Mouse (Mus musculus): ENCODE measurements around the gene Lrrc46. TPM values are rescaled to one million over a fixed set of nuclear protein-coding genes. Genes with fewer than 3 reads are reported as not detected.

The Lrrc46 gene
- polyA plus RNA-seq, 1 experiment = not detected

- H3K27me3 ChIP-seq (ENCODE audit: control insufficient read depth) = no peaks in the 10 kb centered on the region
- H3K36me3 ChIP-seq (ENCODE audit: control insufficient read depth) = peaks cover 16% of the 10 kb centered on the region
- TF ChIP-seq GATA1 (IDR thresholded peaks at IDR 0.05; ENCODE audit: low read length) (no peak), TAL1 (IDR thresholded peaks at IDR 0.05; ENCODE audit: low read length) (no peak)
- H3K4me1 ChIP-seq (ENCODE audit: control insufficient read depth) = no peaks in the 10 kb centered on the region; the same call in 1 of the 2 replicates
- H3K4me3 ChIP-seq (replicated peaks) = no peak overlapping the region
- H3K9me3 ChIP-seq (ENCODE audit: control insufficient read depth, low read length) = no peaks in the 10 kb centered on the region
Measured at GRCm38 (mm10) chr11:97071129-97071528, 29.9 kb upstream of the Lrrc46 start.

DNA sequence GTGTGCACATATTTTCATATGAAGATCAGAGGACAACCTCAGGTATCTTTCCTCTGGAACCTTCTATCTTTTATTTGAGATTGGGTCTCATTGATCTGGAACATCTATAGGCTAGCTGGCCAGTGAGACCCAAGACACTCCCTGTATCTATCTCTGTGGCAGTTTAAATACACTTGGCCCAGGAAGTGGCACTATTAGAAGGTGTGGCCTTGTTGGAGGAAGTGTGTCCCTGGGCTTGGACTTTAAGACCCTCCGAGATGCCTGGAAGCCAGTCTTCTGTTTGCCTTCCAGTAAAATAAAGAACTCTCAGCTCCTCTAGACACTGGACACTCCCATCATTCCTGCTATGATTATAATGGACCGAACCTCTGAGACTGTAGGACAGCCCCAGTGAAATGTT lies 28.6 kb upstream of the Lrrc46 start:
- peaks cover 16% of the 10 kb centered on the region for H3K36me3 ChIP-seq (ENCODE audit: control insufficient read depth)
- no peak overlapping the region for H3K4me3 ChIP-seq (replicated peaks)
- no peaks in the 10 kb centered on the region; the same call in 1 of the 2 replicates for H3K4me1 ChIP-seq (ENCODE audit: control insufficient read depth)
- TF ChIP-seq GATA1 (IDR thresholded peaks at IDR 0.05; ENCODE audit: low read length) = no peak
- no peak for TF ChIP-seq TAL1 (IDR thresholded peaks at IDR 0.05; ENCODE audit: low read length)
- no peaks in the 10 kb centered on the region for H3K9me3 ChIP-seq (ENCODE audit: control insufficient read depth, low read length)
- no peaks in the 10 kb centered on the region for H3K27me3 ChIP-seq (ENCODE audit: control insufficient read depth)

DNA sequence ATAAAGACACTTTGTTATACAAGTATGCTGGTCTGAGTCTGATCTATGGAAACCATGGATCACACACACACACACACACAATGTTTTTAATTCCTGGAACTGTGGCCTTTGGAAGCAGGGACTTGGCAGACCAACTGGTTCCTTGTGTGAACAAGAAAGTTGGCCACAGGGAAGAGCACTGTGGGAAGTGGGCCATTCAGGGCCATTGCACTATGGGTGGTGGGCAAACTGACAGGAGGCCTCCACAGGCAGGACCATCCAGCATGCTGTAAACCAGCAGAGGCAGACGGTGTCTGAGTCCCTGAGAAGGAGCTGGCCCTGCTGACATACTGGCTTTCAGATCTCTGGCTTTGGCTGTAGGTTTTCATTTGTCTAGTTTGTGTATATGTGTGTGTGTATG lies 28.1 kb upstream of the Lrrc46 start:
- Histone ChIP-seq H3K4me3 (replicated peaks) (no peak overlapping the region), H3K9me3 (ENCODE audit: control insufficient read depth, low read length) (no peaks in the 10 kb centered on the region), H3K4me1 (ENCODE audit: control insufficient read depth) (no peaks in the 10 kb centered on the region; the same call in 1 of the 2 replicates), H3K27me3 (ENCODE audit: control insufficient read depth) (no peaks in the 10 kb centered on the region), H3K36me3 (ENCODE audit: control insufficient read depth) (peaks cover 16% of the 10 kb centered on the region)
- TF ChIP-seq GATA1 (IDR thresholded peaks at IDR 0.05; ENCODE audit: low read length) = no peak
- no peak for TF ChIP-seq TAL1 (IDR thresholded peaks at IDR 0.05; ENCODE audit: low read length)

- Histone ChIP-seq H3K27me3 (ENCODE audit: control insufficient read depth) (no peaks in the 10 kb centered on the region), H3K36me3 (ENCODE audit: control insufficient read depth) (peaks cover 16% of the 10 kb centered on the region), H3K9me3 (ENCODE audit: control insufficient read depth, low read length) (no peaks in the 10 kb centered on the region), H3K4me1 (ENCODE audit: control insufficient read depth) (no peaks in the 10 kb centered on the region; the same call in 1 of the 2 replicates), H3K4me3 (replicated peaks) (no peak overlapping the region)
- TF ChIP-seq GATA1 (IDR thresholded peaks at IDR 0.05; ENCODE audit: low read length) (no peak), TAL1 (IDR thresholded peaks at IDR 0.05; ENCODE audit: low read length) (no peak)
Measured at GRCm38 (mm10) chr11:97066656-97067360, 25.6 kb upstream of the Lrrc46 start.

GRCm38 (mm10) chr11:97065538-97066295 lies 24.5 kb upstream of the Lrrc46 start:
- Histone ChIP-seq H3K27me3 (ENCODE audit: control insufficient read depth) (no peaks in the 10 kb centered on the region), H3K4me1 (ENCODE audit: control insufficient read depth) (peaks cover 9% of the 10 kb centered on the region), H3K9me3 (ENCODE audit: control insufficient read depth, low read length) (no peaks in the 10 kb centered on the region), H3K36me3 (ENCODE audit: control insufficient read depth) (peaks cover 24% of the 10 kb centered on the region), H3K4me3 (replicated peaks) (no peak overlapping the region)
- TF ChIP-seq TAL1 (IDR thresholded peaks at IDR 0.05; ENCODE audit: low read length) = no peak
- no peak for TF ChIP-seq GATA1 (IDR thresholded peaks at IDR 0.05; ENCODE audit: low read length)

- H3K4me1 ChIP-seq (ENCODE audit: control insufficient read depth) = peaks cover 9% of the 10 kb centered on the region
- no peaks in the 10 kb centered on the region for H3K27me3 ChIP-seq (ENCODE audit: control insufficient read depth)
- no peaks in the 10 kb centered on the region for H3K9me3 ChIP-seq (ENCODE audit: control insufficient read depth, low read length)
- peaks cover 31% of the 10 kb centered on the region for H3K36me3 ChIP-seq (ENCODE audit: control insufficient read depth)
- no peak for TF ChIP-seq TAL1 (IDR thresholded peaks at IDR 0.05; ENCODE audit: low read length)
- TF ChIP-seq GATA1 (IDR thresholded peaks at IDR 0.05; ENCODE audit: low read length) = no peak
- no peak overlapping the region for H3K4me3 ChIP-seq (replicated peaks)
Measured at GRCm38 (mm10) chr11:97063921-97064295, 22.7 kb upstream of the Lrrc46 start.

DNA sequence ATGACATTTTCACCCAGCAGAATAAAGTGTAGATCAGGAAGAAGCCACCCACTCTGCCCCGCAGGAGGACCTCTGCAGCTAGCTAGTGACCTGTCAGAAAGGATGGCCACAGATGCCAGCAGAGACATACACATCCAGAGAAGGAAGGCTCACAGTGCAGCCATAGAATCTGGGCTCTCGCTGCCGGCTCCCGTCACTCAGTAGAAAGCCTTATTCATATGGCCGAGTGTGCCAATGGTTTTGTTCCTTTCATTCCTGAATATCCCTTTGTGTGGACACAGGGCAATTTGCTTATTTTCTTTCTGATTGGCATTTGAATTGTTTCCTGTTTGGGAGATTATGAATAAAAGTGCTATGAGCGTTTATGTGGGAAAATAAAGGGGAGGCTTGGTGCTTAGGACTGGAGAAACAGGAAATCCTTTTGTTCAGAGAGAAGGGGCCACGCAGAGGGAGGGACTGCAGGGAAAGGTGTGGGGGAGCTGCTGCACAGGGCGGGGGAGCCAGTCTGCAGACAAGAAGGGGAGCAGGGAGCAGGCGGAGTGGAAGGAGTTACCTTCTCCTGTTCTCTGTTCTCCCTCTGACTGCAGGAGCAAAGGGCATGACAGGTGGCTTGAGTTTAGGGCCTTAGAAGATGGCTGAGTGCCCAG lies 22.2 kb upstream of the Lrrc46 start:
- TF ChIP-seq GATA1 (IDR thresholded peaks at IDR 0.05; ENCODE audit: low read length) = no peak
- TF ChIP-seq TAL1 (IDR thresholded peaks at IDR 0.05; ENCODE audit: low read length) = no peak
- Histone ChIP-seq H3K36me3 (ENCODE audit: control insufficient read depth) (peaks cover 31% of the 10 kb centered on the region), H3K4me1 (ENCODE audit: control insufficient read depth) (peaks cover 9% of the 10 kb centered on the region), H3K27me3 (ENCODE audit: control insufficient read depth) (no peaks in the 10 kb centered on the region), H3K9me3 (ENCODE audit: control insufficient read depth, low read length) (no peaks in the 10 kb centered on the region), H3K4me3 (replicated peaks) (no peak overlapping the region)

DNA sequence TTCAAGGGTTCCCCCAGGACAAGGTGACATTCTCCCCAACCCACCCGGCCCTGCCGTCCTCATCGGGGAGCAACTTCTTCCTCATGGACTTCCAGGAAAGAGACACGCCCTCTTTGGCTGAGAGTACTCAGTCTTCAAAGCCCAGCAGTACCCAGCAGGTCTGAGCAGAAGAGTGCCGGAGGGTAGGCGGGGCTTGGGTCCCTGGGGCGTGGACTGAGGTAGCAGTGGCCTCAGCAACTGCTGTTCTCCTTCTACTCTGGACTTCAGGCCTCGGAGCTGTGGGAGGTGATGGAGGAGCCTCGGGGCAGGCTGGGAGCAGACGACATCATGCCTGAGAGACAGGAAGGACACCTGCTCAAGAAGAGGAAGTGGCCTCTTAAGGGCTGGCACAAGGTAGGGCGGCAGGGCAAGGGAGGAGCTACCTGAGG lies 11.0 kb upstream of the Lrrc46 start:
- H3K9me3 ChIP-seq (ENCODE audit: control insufficient read depth, low read length) = no peaks in the 10 kb centered on the region
- H3K27me3 ChIP-seq (ENCODE audit: control insufficient read depth) = no peaks in the 10 kb centered on the region
- TF ChIP-seq GATA1 (IDR thresholded peaks at IDR 0.05; ENCODE audit: low read length) = no peak
- no peak for TF ChIP-seq TAL1 (IDR thresholded peaks at IDR 0.05; ENCODE audit: low read length)
- H3K4me3 ChIP-seq (replicated peaks) = peak overlapping the region; percentile 68
- peaks cover 44% of the 10 kb centered on the region for H3K36me3 ChIP-seq (ENCODE audit: control insufficient read depth)
- peaks cover 28% of the 10 kb centered on the region for H3K4me1 ChIP-seq (ENCODE audit: control insufficient read depth)

All from erythroblast, embryonic 14.5 days (primary cell).